Mouse (Mus musculus): ENCODE measurements around the gene Sdc3.

Sdc3 gene

GRCm38 (mm10) chr4:130793180-130793501 lies 804 bp downstream of the Sdc3 start:
- no peak for DNase-seq (ENCODE audit: low read depth, low spot score)

GRCm38 (mm10) chr4:130794771-130795170 lies 2.4 kb downstream of the Sdc3 start:
- DNase-seq (ENCODE audit: low read depth, low spot score), result no peak

DNA sequence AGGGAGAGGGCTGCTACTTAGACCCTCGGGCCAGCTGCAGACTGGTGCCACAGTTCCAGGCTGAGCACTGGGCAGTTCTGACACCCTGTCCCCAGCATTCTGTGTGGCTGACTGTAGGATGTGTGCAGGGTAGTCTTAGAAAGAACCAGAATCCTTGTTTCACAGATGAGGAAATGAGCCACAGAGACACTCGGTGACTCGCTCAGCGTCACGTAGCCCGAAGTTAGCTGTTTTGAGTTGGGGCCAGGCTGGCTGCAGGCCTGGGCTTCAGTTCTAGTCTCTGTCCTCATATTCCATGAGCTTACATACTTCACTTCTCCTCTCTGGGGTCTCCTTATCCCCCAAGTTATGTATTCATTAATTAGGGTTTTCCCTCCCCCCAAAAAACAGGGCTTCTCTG lies 3.6 kb downstream of the Sdc3 start:
- no peak for DNase-seq (ENCODE audit: low read depth, low spot score)

DNA sequence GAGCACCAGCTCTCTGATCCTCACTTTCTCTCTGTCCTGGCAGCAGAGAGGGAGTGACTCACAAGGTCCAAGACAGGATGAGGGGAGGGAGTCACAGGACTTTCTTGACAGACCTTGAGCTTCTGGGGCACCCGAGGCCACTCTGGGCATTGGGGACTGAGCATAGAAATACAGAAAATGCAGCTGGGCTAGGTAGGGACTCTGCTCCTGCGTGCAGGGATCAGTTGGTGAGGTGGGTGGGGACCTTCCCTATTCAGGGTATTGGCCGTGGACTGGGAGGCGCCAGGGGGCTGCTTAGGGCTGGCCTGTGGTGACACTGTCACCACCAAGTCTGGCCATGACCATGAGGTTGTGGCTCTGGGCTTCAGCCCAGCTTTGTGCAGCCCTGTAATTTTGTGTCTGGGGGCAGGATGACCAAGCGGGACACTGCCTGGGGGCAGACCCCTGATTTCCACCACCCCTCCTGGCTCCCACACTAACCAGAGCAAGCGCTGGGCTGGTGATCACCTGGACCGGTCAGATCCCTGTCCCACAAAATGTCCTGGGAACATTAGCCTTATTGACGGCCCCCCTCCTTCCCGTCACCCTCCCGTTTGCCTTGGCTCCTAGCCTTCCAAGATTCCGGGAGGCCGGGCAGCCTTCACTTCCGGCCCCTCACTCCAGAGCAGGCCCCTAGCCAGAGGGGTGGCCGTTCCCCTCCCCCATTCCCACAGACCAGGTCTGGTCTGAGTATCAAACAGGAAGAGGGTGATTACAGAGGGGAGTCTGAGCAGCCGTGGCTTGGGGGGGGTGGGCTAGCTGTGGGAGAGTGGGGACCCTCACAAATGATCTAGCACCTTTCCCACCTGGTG lies 5.1 kb downstream of the Sdc3 start:
- DNase-seq (ENCODE audit: low read depth, low spot score), result no peak

DNA sequence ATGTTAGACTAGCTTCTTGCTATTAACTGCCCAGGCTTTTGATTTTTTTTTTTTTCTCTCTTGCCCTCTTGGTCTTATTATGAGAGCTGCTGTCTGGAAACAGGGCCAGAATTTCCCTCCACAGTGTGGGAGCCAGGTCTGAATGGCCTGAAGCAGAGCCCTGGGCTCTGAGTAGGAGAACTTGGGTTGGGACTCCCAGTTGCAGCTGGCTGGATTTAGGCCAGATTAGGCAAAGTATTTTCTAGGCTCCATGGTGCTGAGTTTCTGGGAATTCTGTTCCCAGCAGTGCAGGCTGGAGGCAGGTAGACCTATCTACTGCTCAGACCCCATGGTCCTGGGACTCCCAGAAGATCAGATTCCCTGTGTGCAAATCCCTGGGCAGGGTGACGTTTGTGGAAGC lies 6.1 kb downstream of the Sdc3 start:
- no peak for DNase-seq (ENCODE audit: low read depth, low spot score)

GRCm38 (mm10) chr4:130799118-130799517 lies 6.8 kb downstream of the Sdc3 start:
- DNase-seq (ENCODE audit: low read depth, low spot score), result no peak

GRCm38 (mm10) chr4:130799582-130799981 lies 7.2 kb downstream of the Sdc3 start:
- DNase-seq (ENCODE audit: low read depth, low spot score), result no peak

GRCm38 (mm10) chr4:130800147-130800546 lies 7.8 kb downstream of the Sdc3 start:
- DNase-seq (ENCODE audit: low read depth, low spot score), result no peak

DNA sequence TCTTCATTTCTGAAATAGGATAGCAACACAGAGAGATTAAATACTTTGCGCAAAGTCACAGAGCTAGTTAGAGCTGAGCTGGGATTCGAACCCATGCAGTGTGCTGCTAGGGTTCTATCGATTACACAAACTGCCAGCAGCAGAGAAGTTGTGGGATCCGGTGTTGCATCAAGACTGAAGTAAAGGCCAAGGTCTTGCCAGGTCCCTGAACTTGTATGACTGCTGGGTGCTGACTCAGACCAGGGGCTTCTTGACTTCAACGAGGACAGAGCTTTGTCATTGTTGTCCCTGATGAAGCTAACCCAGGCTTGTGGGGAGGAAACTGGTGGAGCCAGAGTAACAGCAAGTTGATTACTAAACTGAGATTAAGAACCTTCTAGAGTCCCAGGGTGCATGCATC lies 8.9 kb downstream of the Sdc3 start:
- no peak for DNase-seq (ENCODE audit: low read depth, low spot score)

- peak; percentile 79 for DNase-seq (ENCODE audit: low read depth, low spot score)
Observed at GRCm38 (mm10) chr4:130801624-130802329, 9.4 kb downstream of the Sdc3 start.

DNA sequence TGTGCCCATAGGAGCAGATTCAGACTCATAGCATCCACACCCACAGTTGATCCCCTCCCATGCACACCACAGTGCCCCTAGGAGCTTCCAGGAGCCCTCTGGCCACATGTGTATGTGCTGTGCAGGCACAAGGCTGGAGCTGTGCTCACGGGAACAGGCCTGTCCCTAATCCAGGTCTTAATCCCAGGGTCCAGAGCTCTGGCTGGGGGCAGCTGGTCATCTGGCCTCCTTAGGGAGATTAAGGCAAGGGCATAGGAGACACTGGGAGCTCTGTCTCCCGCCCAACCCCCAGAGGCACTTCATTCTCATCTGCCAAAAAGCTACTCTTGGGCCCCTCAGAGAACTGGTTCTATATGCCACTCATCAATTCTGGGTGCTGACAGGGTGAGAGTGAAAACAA lies 11.3 kb downstream of the Sdc3 start:
- DNase-seq (ENCODE audit: low read depth, low spot score), result no peak

DNA sequence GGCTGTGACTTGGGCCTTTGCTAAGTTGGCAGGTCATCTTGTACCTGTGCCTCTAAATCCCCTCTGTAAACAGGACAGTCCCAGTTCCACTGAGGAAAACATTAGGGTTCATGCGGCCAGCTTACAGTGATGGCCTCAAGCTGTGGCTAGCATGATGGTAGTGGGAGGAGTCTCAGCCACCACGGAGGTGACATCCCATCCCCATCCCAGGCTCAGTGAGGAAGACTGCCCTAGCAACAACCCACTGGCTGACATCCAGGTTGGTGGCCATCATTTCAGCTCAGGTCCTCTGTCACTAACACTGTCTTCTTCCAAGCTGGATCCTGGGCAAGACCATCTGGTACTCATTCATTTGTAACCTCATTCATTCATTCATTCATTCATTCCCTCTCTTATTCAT lies 12.0 kb downstream of the Sdc3 start:
- no peak for DNase-seq (ENCODE audit: low read depth, low spot score)

DNA sequence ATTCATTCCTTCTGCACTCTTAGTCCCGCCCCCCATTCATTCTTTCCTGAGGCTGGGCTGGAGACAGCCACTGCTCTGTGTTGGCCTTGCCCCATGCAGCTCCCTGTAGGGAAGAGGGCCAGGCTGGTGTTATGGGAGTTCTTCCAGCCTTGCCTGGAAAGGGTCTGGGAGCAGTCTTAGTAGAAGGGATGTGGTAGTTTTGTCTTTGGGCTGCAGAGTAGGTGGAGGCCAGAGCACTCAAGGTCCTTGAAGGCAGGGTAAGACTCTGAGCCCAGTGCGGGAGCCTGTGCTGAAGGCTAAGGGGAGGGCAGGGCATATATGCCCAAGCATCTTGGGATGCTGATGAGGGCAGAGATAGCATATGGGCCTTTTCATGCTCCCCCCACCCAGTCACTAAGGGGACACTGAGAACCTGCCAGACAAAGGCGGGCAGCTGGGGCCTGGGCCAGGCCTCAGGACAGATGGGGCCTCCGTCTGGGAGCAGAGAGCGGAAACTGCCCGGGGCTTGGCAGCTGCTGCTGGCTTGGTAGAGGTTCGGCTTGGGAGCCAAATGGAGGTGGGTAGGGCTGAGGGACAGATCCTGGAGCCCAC lies 12.5 kb downstream of the Sdc3 start:
- no peak for DNase-seq (ENCODE audit: low read depth, low spot score)

DNA sequence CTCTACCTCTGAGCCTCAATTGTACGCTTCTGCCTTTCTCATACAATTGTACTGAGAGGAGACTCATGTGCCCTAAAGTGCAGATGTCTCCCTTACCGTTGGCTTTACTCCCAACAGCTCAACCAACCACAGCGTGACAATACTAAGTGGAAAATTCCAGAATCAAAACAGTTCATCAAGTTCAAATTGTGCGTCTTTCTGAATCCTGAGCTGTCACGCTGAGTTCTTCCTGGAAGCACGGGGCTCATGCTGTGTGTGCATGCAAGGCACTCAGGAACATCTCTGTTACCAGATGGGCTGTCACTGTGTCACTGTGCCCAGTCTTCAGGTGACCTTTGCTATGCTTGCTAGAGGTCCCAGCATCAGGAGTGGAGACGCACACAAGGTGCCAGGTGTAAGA lies 13.4 kb downstream of the Sdc3 start:
- no peak for DNase-seq (ENCODE audit: low read depth, low spot score)

DNA sequence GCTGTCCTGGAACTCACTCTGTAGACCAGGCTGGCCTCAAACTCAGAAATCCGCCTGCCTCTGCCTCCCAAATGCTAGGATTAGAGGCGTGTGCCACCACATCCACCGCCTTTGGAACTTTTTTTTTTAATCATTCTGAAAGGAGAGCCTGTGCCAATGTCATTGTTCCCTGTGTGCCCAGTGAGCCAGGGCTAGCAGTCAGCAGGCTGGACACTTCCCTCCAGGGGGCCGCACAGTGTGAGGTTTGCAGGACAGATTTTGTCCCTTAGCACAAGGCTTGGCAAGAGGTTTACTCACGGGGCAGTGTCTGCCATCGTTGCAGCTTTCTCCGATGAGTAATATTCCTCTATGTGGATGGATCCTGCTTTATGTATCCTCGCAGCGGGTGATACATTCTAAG lies 14.4 kb downstream of the Sdc3 start:
- no peak for DNase-seq (ENCODE audit: low read depth, low spot score)

- no peak for DNase-seq (ENCODE audit: low read depth, low spot score)
Observed at GRCm38 (mm10) chr4:130809784-130810183, 17.4 kb downstream of the Sdc3 start.

DNA sequence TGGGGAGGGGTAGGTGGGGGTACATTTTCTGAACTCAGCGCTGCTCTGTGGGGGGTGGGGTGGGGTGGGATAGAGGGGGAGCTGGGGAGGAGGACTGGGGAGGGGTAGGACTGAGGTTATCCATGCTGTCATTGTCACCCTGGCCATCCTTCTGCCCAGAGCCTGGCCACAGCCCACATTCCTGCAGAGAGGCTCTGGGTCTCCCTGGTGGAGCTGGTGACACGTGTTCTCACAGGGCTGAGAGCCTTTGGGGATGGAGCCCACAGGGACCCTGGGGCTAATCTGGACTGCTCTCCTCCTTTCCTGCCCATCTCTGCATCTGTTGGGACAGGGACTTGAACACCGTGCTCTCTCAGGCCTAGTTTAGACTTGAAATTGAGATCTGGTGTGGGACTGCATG lies 18.5 kb downstream of the Sdc3 start:
- no peak for DNase-seq (ENCODE audit: low read depth, low spot score)

GRCm38 (mm10) chr4:130811385-130811784 lies 19.0 kb downstream of the Sdc3 start:
- DNase-seq (ENCODE audit: low read depth, low spot score), result no peak

DNA sequence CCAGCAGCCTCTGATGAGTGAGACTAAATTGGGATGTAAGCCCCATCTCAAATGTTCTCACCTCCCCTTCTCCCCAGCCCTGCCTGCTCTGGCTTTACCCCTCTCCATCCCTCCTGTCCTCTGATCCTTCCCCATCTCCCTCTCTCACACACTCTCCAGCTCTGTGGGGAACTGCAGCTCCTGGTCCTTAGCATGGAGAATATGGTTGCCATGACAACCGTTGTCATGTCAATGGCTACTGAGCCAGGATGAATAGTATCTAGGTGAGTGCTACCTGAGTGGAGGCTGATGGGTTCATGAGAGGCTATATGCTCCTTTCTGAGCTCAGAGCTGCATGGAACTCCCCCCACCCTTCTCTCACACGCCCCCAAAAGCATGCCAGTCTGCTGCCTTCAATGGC lies 21.6 kb downstream of the Sdc3 start:
- no peak for DNase-seq (ENCODE audit: low read depth, low spot score)

DNA sequence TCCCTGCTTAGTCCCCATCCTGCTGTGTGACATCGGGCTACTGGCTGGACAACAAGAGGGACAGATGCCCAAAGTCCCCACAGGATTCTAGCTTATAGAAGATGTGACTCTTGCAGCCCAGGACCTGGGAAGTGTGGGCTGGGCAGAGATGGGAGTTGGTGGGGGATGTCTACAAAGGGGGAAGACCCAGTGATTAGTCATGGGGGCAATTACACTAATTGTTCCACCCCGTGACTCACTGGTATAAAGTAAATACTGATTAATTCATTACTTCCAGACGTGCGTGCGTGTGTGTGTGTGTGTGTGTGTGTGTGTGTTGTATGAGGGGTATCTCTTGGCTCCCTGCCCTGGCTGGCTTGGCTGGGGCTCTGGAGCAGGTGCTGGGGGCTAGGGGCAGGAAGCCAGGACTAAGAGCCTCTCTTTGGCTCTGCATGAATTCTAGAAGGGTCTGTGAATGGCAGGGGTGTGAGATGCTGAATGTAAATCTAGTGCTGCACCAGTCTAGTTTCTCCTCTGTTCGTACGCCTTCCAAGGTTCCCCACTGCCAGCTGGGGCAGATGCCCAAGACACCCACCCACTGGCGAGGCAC lies 22.5 kb downstream of the Sdc3 start:
- no peak for DNase-seq (ENCODE audit: low read depth, low spot score)

GRCm38 (mm10) chr4:130815860-130816259 lies 23.5 kb downstream of the Sdc3 start:
- DNase-seq (ENCODE audit: low read depth, low spot score), result no peak

GRCm38 (mm10) chr4:130819806-130820205 lies 27.5 kb downstream of the Sdc3 start:
- no peak for DNase-seq (ENCODE audit: low read depth, low spot score)
